Mouse (Mus musculus): ENCODE results near the gene Amer2. TPM values are rescaled to one million over a fixed set of nuclear protein-coding genes. Genes with fewer than 3 reads are reported as not detected.

Gene Amer2
- polyA plus RNA-seq, 1 experiment from 2014 or later: 1.1 TPM

- no peak for ATAC-seq (ENCODE audit: insufficient number of reproducible peaks, insufficient read depth, low FRiP score, low read depth)
- 79% methylated on average over 7 of the region's 7 CpGs for WGBS
- Histone ChIP-seq H3K27me3 (ENCODE audit: control insufficient read depth, insufficient read depth, low read length) (peaks cover 5% of the 10 kb centered on the region; the same call in 1 of the 2 replicates), H3K36me3 (ENCODE audit: control insufficient read depth, insufficient read depth, low read length) (no peaks in the 10 kb centered on the region), H3K4me1 (ENCODE audit: control insufficient read depth, insufficient read depth, low read length) (no peaks in the 10 kb centered on the region), H3K27ac (ENCODE audit: low read length) (no peak overlapping the region), H3K9me3 (ENCODE audit: control insufficient read depth, low read depth, low read length) (no peaks in the 10 kb centered on the region), H3K4me3 (ENCODE audit: low read depth, low read length) (no peak overlapping the region), H3K4me2 (replicated peaks; ENCODE audit: low read depth, low read length) (no peak overlapping the region), H3K9ac (replicated peaks; ENCODE audit: low read depth, low read length) (no peak overlapping the region)
These were observed 10.8 kb downstream of the Amer2 start for GRCm38 (mm10) chr14:60383816-60384215.

DNA sequence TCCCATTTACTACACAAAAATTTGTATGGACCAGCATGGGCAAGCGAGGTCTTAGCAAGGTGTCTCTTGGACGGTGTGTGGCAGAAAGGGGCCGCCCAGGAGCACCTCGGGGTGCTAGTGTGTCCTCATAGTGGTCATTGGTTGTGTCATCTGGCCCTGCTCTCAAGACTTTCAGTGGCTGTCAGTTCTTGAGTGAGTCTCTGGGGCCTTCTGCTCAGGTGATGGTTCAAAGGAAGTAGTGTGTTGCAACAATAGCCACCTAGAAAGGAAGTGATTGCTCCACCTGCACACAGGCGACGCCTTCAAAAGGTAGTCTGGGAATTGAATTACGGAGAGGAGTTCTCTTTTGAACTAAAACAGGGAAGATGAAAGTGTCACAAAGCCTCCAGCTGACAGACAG lies 11.2 kb downstream of the Amer2 start:
- Histone ChIP-seq H3K27me3 (ENCODE audit: control insufficient read depth, insufficient read depth, low read length) (peaks cover 5% of the 10 kb centered on the region; the same call in 1 of the 2 replicates), H3K9ac (replicated peaks; ENCODE audit: low read depth, low read length) (no peak overlapping the region), H3K27ac (ENCODE audit: low read length) (no peak overlapping the region), H3K9me3 (ENCODE audit: control insufficient read depth, low read depth, low read length) (no peaks in the 10 kb centered on the region), H3K4me2 (replicated peaks; ENCODE audit: low read depth, low read length) (no peak overlapping the region), H3K36me3 (ENCODE audit: control insufficient read depth, insufficient read depth, low read length) (no peaks in the 10 kb centered on the region), H3K4me1 (ENCODE audit: control insufficient read depth, insufficient read depth, low read length) (no peaks in the 10 kb centered on the region), H3K4me3 (ENCODE audit: low read depth, low read length) (no peak overlapping the region)
- WGBS: 86% methylated on average over 7 of the region's 7 CpGs
- no peak for ATAC-seq (ENCODE audit: insufficient number of reproducible peaks, insufficient read depth, low FRiP score, low read depth)

GRCm38 (mm10) chr14:60385079-60385643 lies 12.1 kb downstream of the Amer2 start:
- Histone ChIP-seq H3K27ac (ENCODE audit: low read length) (no peak overlapping the region), H3K9me3 (ENCODE audit: control insufficient read depth, low read depth, low read length) (no peaks in the 10 kb centered on the region), H3K4me3 (ENCODE audit: low read depth, low read length) (no peak overlapping the region), H3K4me1 (ENCODE audit: control insufficient read depth, insufficient read depth, low read length) (no peaks in the 10 kb centered on the region), H3K4me2 (replicated peaks; ENCODE audit: low read depth, low read length) (no peak overlapping the region), H3K27me3 (ENCODE audit: control insufficient read depth, insufficient read depth, low read length) (no peaks in the 10 kb centered on the region), H3K36me3 (ENCODE audit: control insufficient read depth, insufficient read depth, low read length) (no peaks in the 10 kb centered on the region), H3K9ac (replicated peaks; ENCODE audit: low read depth, low read length) (no peak overlapping the region)
- WGBS: 56% methylated on average over 6 of the region's 6 CpGs
- ATAC-seq (ENCODE audit: insufficient number of reproducible peaks, insufficient read depth, low FRiP score, low read depth): no peak

DNA sequence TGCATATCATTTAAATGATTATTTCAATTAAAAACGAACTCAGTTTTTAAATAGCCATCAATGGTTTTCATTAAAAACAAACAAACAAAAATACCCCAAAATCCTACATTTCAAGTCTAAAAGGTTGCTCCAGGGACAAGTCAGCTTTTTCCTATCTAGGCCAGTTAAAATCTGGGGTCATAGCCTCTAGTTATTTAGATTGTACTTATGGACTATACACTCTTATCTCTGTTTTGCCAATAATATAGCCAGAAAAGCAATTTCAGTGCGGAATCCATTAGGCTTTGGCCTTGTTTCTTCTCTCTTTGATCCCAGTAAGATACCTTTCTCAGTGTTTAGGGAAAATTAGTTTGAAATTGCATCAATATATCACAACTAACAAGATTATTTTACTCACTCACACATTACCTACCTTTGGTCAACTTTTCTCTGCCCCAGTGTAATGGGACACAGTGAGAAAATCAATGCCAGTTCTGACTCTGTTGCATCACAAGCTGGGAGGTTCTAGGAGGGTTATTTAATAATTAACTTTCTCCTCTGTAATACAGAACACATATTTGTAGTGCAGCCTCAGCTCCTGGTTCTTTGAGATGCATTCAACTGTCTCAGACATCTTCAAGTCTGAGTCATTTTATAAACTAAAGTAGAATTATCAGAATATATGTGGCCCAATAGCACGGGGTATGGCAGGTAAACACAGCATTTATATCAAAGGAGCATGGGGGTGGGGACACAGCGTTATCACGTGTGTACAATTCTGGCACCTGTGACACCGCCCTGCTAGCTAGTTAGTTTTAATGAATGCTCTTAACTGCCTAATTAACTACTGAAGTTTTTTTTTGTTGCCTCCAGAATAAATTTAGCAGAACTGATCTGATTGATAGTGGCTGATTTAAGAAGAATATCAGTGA lies 13.8 kb downstream of the Amer2 start:
- no peaks in the 10 kb centered on the region for H3K9me3 ChIP-seq (ENCODE audit: control insufficient read depth, low read depth, low read length)
- H3K4me3 ChIP-seq (ENCODE audit: low read depth, low read length): no peak overlapping the region
- WGBS: 59% methylated on average over 6 of the region's 6 CpGs
- H3K27me3 ChIP-seq (ENCODE audit: control insufficient read depth, insufficient read depth, low read length): no peaks in the 10 kb centered on the region
- no peak overlapping the region for H3K27ac ChIP-seq (ENCODE audit: low read length)
- H3K4me1 ChIP-seq (ENCODE audit: control insufficient read depth, insufficient read depth, low read length): no peaks in the 10 kb centered on the region
- H3K4me2 ChIP-seq (replicated peaks; ENCODE audit: low read depth, low read length): no peak overlapping the region
- H3K36me3 ChIP-seq (ENCODE audit: control insufficient read depth, insufficient read depth, low read length): no peaks in the 10 kb centered on the region
- H3K9ac ChIP-seq (replicated peaks; ENCODE audit: low read depth, low read length): no peak overlapping the region
- ATAC-seq (ENCODE audit: insufficient number of reproducible peaks, insufficient read depth, low FRiP score, low read depth): 0 out of 2 replicates have a peak, but pooled peaks have one; percentile 49

- Histone ChIP-seq H3K4me2 (replicated peaks; ENCODE audit: low read depth, low read length) (no peak overlapping the region), H3K4me3 (ENCODE audit: low read depth, low read length) (no peak overlapping the region), H3K9ac (replicated peaks; ENCODE audit: low read depth, low read length) (no peak overlapping the region), H3K27ac (ENCODE audit: low read length) (no peak overlapping the region), H3K27me3 (ENCODE audit: control insufficient read depth, insufficient read depth, low read length) (no peaks in the 10 kb centered on the region), H3K36me3 (ENCODE audit: control insufficient read depth, insufficient read depth, low read length) (no peaks in the 10 kb centered on the region), H3K4me1 (ENCODE audit: control insufficient read depth, insufficient read depth, low read length) (no peaks in the 10 kb centered on the region), H3K9me3 (ENCODE audit: control insufficient read depth, low read depth, low read length) (no peaks in the 10 kb centered on the region)
- WGBS: 79% methylated on average over 2 of the region's 2 CpGs
- no peak for ATAC-seq (ENCODE audit: insufficient number of reproducible peaks, insufficient read depth, low FRiP score, low read depth)
These were observed 15.3 kb downstream of the Amer2 start for GRCm38 (mm10) chr14:60388332-60388731.

DNA sequence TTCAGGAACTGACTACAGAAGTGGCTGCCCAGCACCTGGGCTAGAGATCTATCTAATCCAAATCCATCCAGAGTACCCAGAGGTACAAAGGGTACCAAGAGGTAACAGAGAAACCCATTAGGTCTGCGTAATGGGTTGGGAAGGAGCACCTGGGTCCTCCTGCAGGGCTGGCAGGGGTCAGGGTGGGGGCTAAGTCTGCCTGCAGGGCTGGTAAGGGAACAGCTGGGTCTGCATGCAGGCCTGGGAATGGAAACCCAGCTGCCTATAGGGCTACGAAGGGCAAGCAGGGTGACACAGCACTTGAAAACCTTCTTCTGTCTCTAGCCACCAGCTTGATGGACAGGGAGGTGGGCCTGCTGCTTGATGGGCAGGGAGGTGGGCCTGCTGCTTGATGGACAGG lies 19.1 kb downstream of the Amer2 start:
- no peak for ATAC-seq (ENCODE audit: insufficient number of reproducible peaks, insufficient read depth, low FRiP score, low read depth)
- WGBS: 72% methylated on average over 2 of the region's 2 CpGs
- H3K4me2 ChIP-seq (replicated peaks; ENCODE audit: low read depth, low read length): no peak overlapping the region
- H3K9ac ChIP-seq (replicated peaks; ENCODE audit: low read depth, low read length): no peak overlapping the region
- no peaks in the 10 kb centered on the region for H3K4me1 ChIP-seq (ENCODE audit: control insufficient read depth, insufficient read depth, low read length)
- H3K27me3 ChIP-seq (ENCODE audit: control insufficient read depth, insufficient read depth, low read length): no peaks in the 10 kb centered on the region
- H3K27ac ChIP-seq (ENCODE audit: low read length): no peak overlapping the region
- no peaks in the 10 kb centered on the region for H3K36me3 ChIP-seq (ENCODE audit: control insufficient read depth, insufficient read depth, low read length)
- H3K9me3 ChIP-seq (ENCODE audit: control insufficient read depth, low read depth, low read length): no peaks in the 10 kb centered on the region
- no peak overlapping the region for H3K4me3 ChIP-seq (ENCODE audit: low read depth, low read length)

GRCm38 (mm10) chr14:60397321-60397720 lies 24.3 kb downstream of the Amer2 start:
- Histone ChIP-seq H3K4me2 (replicated peaks; ENCODE audit: low read depth, low read length) (no peak overlapping the region), H3K9ac (replicated peaks; ENCODE audit: low read depth, low read length) (no peak overlapping the region), H3K27ac (ENCODE audit: low read length) (no peak overlapping the region), H3K9me3 (ENCODE audit: control insufficient read depth, low read depth, low read length) (no peaks in the 10 kb centered on the region), H3K36me3 (ENCODE audit: control insufficient read depth, insufficient read depth, low read length) (no peaks in the 10 kb centered on the region), H3K4me3 (ENCODE audit: low read depth, low read length) (no peak overlapping the region), H3K27me3 (ENCODE audit: control insufficient read depth, insufficient read depth, low read length) (no peaks in the 10 kb centered on the region), H3K4me1 (ENCODE audit: control insufficient read depth, insufficient read depth, low read length) (no peaks in the 10 kb centered on the region)
- no peak for ATAC-seq (ENCODE audit: insufficient number of reproducible peaks, insufficient read depth, low FRiP score, low read depth)
- 81% methylated on average over 4 of the region's 4 CpGs for WGBS

DNA sequence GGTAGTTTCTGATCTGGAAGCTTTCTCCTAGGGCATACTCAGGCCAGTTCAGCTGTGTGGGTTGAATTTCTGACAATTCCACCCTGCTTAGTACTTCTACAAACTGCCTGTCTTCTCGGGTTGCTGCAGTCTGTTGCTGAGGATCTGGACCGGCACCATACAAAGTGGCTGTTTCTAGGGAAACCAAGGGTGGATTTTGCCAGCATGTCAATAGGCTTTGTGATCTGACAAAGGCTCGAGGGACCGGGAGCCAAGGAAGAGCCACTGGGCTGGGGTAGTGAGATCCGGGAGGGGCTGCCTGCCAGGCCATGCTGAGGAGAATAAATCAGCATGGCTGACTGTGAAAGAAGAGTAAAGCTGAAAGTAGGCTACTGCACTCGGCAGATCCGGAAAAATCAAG lies 25.8 kb downstream of the Amer2 start:
- H3K9ac ChIP-seq (replicated peaks; ENCODE audit: low read depth, low read length): no peak overlapping the region
- H3K9me3 ChIP-seq (ENCODE audit: control insufficient read depth, low read depth, low read length): no peaks in the 10 kb centered on the region
- H3K4me3 ChIP-seq (ENCODE audit: low read depth, low read length): no peak overlapping the region
- H3K36me3 ChIP-seq (ENCODE audit: control insufficient read depth, insufficient read depth, low read length): no peaks in the 10 kb centered on the region
- H3K4me1 ChIP-seq (ENCODE audit: control insufficient read depth, insufficient read depth, low read length): no peaks in the 10 kb centered on the region
- no peak overlapping the region for H3K4me2 ChIP-seq (replicated peaks; ENCODE audit: low read depth, low read length)
- ATAC-seq (ENCODE audit: insufficient number of reproducible peaks, insufficient read depth, low FRiP score, low read depth): no peak
- 39% methylated on average over 7 of the region's 7 CpGs for WGBS
- no peaks in the 10 kb centered on the region for H3K27me3 ChIP-seq (ENCODE audit: control insufficient read depth, insufficient read depth, low read length)
- H3K27ac ChIP-seq (ENCODE audit: low read length): no peak overlapping the region
